17 mouse cellular contexts compared by ENCODE assay signal in genomic region chr12:103226121-103226520, GRCm38 (mm10). TPM values are rescaled to one million over a fixed set of nuclear protein-coding genes. Genes with fewer than 3 reads are reported as not detected.
"Had no signal": no experiment of that assay in that cellular context is flagged by ENCODE, and none has a peak within 500 bp of the region (broad histone marks: within the 10 kb centered on the region; RNA-seq: fewer than 3 reads in every experiment).

No protein-coding gene starts in this region.

- H3K36me3 ChIP-seq: neural tube, embryonic 15.5 days; stomach, embryonic 15.5 days had no signal

- H3K9me3 ChIP-seq: neural tube, embryonic 15.5 days; stomach, embryonic 15.5 days had no signal

- H3K9ac ChIP-seq: neural tube, embryonic 15.5 days; stomach, embryonic 15.5 days had no signal

- H3K4me1 ChIP-seq: neural tube, embryonic 15.5 days; stomach, embryonic 15.5 days had no signal

- H3K27me3 ChIP-seq: neural tube, embryonic 15.5 days; stomach, embryonic 15.5 days had no signal

- DNase-seq: retina, postnatal 1 day; right cerebral cortex, adult 18-20 months; right cerebral cortex, postnatal 14 days; right cerebral cortex, postnatal 25 days; right cerebral cortex, postnatal 4 days; spleen, adult 18-20 months; thymus, adult 18-20 months; thymus, adult 2 months; thymus, postnatal 14 days; thymus, postnatal 25 days; thymus, postnatal 36 days; thymus, postnatal 4 days had no signal

- H3K4me3 ChIP-seq: neural tube, embryonic 15.5 days; stomach, embryonic 15.5 days had no signal

- H3K27ac ChIP-seq: neural tube, embryonic 15.5 days; stomach, embryonic 15.5 days; stomach, postnatal 0 days had no signal

- H3K4me2 ChIP-seq: neural tube, embryonic 15.5 days; stomach, embryonic 15.5 days had no signal

RNA-seq across cellular contexts. Expression of gene Prima1, which starts 15.8 kb away (rescaled TPM):
- polyA plus RNA-seq: spleen, adult 2 months; thymus, adult 2 months; thymus, postnatal 0 days had no signal
